Mouse (Mus musculus) liver, embryonic 14 days (tissue): ENCODE measurements around the gene Ucn. TPM values are rescaled to one million over a fixed set of nuclear protein-coding genes. Genes with fewer than 3 reads are reported as not detected.

Experiments used
- polyA plus RNA-seq: library from polyadenylated mRNA; depleted of rRNA; stranded (reverse); fragments of >200 nt; gene quantifications from 2 replicates; pipeline ENCODE4 v1.2.3, GENCODE M21; 2012; rRNA removed

The Ucn gene
- polyA plus RNA-seq, result not detected in 2 replicates

GRCm38 (mm10) chr5:31138241-31138967, at the start of gene Ucn:
Ucn (minus strand) TSS chr5:31138829.

GRCm38 (mm10) chr5:31179766-31180630, 41.4 kb upstream of the Ucn start, which contains the start of the genes Gm29609 and Gtf3c2:
Gm29609 (minus strand) TSS chr5:31179911.
Gtf3c2 (minus strand) TSS chr5:31180144.

GRCm38 (mm10) chr5:31154152-31154553, 15.5 kb upstream of the Ucn start, which contains the start of gene Mpv17:
Mpv17 (minus strand) TSS chr5:31154251.

GRCm38 (mm10) chr5:31116354-31116753, 22.3 kb downstream of the Ucn start, which contains the start of gene Trim54:
Trim54 (plus strand) TSS chr5:31116712.

GRCm38 (mm10) chr5:31108000-31108490, 30.6 kb downstream of the Ucn start, which contains the start of gene Slc30a3:
Slc30a3 (minus strand) TSS chr5:31108237.

GRCm38 (mm10) chr5:31105814-31106335, 32.8 kb downstream of the Ucn start, which contains the start of gene Dnajc5g:
Dnajc5g (plus strand) TSS chr5:31106285.

Other genes with a start within 250 kb of the Ucn start
- gene Ost4, start 231.0 kb downstream of the Ucn start, polyA plus RNA-seq, result 203 and 205 TPM in 2 replicates
- 18.7 and 19.4 TPM in 2 replicates for gene Emilin1, start 225.4 kb downstream of the Ucn start, polyA plus RNA-seq
- gene Khk, start 217.4 kb downstream of the Ucn start, polyA plus RNA-seq, result 32.0 and 33.2 TPM in 2 replicates
- 4.2 and 4.3 TPM in 2 replicates for gene Cgref1, start 193.2 kb downstream of the Ucn start, polyA plus RNA-seq
- gene Preb, start 178.5 kb downstream of the Ucn start, polyA plus RNA-seq, result 81.6 and 91.4 TPM in 2 replicates
- 0.01 and 0.03 TPM in 2 replicates for gene Tcf23, start 170.2 kb downstream of the Ucn start, polyA plus RNA-seq
- 26.4 and 31.3 TPM in 2 replicates for gene Atraid, start 90.5 kb downstream of the Ucn start, polyA plus RNA-seq
- 4.0 and 4.7 TPM in 2 replicates for gene Slc5a6, start 89.9 kb downstream of the Ucn start, polyA plus RNA-seq
- 16.6 and 19.0 TPM in 2 replicates for gene Cad, start 84.0 kb downstream of the Ucn start, polyA plus RNA-seq
- not detected in 2 replicates for gene Dnajc5g, start 32.5 kb downstream of the Ucn start, polyA plus RNA-seq
- 0.26 and 0.36 TPM in 2 replicates for gene Slc30a3, start 30.6 kb downstream of the Ucn start, polyA plus RNA-seq
- gene Trim54, start 22.1 kb downstream of the Ucn start, polyA plus RNA-seq, result 0.31 TPM in 1 of 2 replicates, not detected in the other
- gene Mpv17, start 15.4 kb upstream of the Ucn start, polyA plus RNA-seq, result 13.6 and 16.9 TPM in 2 replicates
- gene Gm29609, start 41.1 kb upstream of the Ucn start, polyA plus RNA-seq, result 0.66 and 0.67 TPM in 2 replicates
- gene Gtf3c2, start 41.3 kb upstream of the Ucn start, polyA plus RNA-seq, result 27.1 and 34.5 TPM in 2 replicates
- gene Snx17, start 54.4 kb upstream of the Ucn start, polyA plus RNA-seq, result 21.9 and 25.8 TPM in 2 replicates
- gene Eif2b4, start 54.6 kb upstream of the Ucn start, polyA plus RNA-seq, result 28.7 and 31.5 TPM in 2 replicates
- gene Zfp513, start 63.5 kb upstream of the Ucn start, polyA plus RNA-seq, result 7.7 and 8.9 TPM in 2 replicates
- 123 and 129 TPM in 2 replicates for gene Ppm1g, start 81.9 kb upstream of the Ucn start, polyA plus RNA-seq
- 27.8 and 31.3 TPM in 2 replicates for gene Nrbp1, start 102.0 kb upstream of the Ucn start, polyA plus RNA-seq
- not detected in 2 replicates for gene Gm9970, start 102.4 kb upstream of the Ucn start, polyA plus RNA-seq
- gene Krtcap3, start 112.9 kb upstream of the Ucn start, polyA plus RNA-seq, result 3.9 and 4.7 TPM in 2 replicates
- 3.4 and 3.7 TPM in 2 replicates for gene Ift172, start 152.3 kb upstream of the Ucn start, polyA plus RNA-seq
- 4.5 and 5.1 TPM in 2 replicates for gene Fndc4, start 157.3 kb upstream of the Ucn start, polyA plus RNA-seq
- 15.1 and 17.6 TPM in 2 replicates for gene Gckr, start 158.6 kb upstream of the Ucn start, polyA plus RNA-seq